Mouse (Mus musculus): ENCODE measurements around the gene Galnt10. TPM values are rescaled to one million over a fixed set of nuclear protein-coding genes. Genes with fewer than 3 reads are reported as not detected.

Galnt10 gene
- total RNA-seq, 2 experiments from 2014 or later: 4.0 to 4.2 TPM

DNA sequence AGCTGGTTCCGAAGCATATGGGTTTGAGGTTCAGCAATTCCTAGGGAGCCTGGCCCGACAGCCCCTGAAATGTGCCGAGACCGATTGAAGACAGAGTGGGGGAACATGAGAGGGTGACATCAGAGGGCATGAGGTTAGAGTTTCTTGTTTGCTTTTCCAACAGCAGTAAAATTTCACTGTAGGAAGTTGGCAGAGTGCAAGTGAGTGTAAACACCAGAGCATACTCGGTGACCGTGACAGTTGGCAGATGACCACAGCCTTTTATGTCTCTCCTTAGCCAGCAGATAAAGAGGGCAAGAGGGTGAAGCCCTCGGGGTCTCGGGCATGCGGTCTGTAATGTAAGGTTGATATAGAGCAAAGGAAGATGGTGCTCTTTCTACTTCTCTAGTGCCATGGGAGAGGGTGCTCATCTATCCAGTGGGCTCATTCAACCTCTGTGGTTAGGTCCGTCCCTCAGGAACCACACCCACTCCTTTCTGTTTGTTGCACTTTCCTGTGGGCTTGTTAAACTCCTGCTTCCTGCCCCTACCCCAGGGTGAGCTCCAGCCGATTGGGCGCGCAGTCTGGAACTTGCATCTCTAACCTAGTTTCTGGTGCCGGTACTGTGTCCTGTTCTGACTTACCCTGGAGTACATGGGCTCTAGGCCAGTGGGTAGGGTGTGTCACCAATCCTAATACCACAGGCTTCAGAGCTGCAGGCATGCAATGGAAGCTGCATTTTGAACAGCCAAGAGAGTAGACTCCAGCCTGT, 43.1 kb downstream of the Galnt10 start:
- peak; percentile 30 for DNase-seq (ENCODE audit: low spot score)

DNA sequence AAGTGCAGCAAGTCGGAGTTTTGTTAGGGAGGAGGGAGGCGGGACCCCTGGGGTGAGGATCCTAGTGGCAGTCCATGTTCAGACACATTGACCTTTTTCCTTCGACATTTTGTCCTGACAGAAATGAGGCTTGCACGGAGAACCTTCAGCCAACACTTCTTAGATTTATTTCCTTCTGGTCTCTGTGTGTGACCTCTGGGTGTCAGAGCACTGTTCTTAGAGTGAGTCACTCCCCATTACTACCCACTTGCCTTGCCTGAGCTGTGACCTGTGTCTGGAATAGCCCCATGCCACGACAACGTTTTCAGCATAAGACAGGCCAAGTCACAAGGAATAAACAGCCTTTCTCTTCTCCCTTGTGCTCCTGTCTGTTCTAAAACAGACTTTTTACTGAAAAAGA, 44.6 kb downstream of the Galnt10 start:
- DNase-seq (ENCODE audit: low spot score): no peak

DNA sequence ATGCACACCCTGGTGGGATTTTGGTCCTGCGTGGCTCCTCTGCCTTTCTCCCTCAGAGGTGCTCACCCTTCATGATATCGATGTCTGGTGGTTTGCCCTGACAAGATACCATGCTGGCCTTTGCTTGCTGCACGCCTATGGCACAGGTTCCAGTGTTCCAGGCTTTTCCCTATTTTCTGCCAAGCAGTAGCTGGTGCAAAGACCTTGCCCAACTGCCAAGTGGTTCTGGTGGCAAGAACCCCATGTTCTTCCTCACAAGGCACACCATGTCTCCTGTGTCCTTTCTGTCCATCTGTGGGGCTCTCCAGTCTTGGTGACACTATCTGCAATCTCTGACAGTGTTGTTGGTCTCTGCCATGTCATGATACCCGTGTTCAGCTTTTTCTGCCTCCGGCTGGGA, 45.6 kb downstream of the Galnt10 start:
- DNase-seq (ENCODE audit: low spot score): peak; percentile 32

DNA sequence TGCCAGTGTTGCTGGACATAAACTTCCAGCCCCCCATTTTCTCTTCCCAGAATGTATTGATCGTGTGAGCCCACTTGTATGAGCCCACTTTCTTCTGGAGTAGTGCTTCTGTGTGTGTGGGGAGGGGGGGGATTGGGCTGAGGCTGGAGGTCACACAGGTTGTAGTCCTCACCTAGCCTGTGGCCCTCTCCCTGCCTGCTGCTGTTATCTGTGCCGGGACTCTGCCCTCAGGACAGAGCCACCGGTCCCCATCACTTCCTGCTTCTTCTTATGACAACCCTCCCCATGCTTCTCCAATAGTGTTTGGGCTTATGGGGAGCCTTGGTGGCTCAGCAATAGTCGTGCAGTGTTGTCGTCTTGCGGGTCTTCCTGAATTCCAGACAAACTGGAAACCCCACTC, 46.7 kb downstream of the Galnt10 start:
- DNase-seq (ENCODE audit: low spot score): no peak

GRCm38 (mm10) chr11:57692726-57693125, 47.5 kb downstream of the Galnt10 start:
- no peak for DNase-seq (ENCODE audit: low spot score)

DNA sequence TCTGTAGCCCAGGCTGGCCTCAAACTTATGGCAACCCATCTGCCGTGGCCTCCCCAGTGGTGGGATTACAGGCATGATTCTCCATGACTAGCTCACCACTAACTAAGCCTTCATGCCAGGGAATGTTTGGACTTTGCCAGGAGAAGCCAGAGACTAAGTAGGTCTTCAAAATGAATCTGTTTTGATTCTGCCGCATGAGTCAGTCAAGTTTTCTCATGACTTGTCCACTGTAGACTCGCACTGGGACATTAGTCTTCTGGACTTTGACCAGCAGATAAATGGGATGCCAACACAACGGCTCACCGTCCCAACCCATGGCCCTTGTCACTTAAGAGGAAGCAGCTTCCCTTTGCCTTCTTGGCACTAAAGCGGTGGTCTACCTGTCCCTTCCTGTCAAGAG, 49.2 kb downstream of the Galnt10 start:
- DNase-seq (ENCODE audit: low spot score): no peak

DNA sequence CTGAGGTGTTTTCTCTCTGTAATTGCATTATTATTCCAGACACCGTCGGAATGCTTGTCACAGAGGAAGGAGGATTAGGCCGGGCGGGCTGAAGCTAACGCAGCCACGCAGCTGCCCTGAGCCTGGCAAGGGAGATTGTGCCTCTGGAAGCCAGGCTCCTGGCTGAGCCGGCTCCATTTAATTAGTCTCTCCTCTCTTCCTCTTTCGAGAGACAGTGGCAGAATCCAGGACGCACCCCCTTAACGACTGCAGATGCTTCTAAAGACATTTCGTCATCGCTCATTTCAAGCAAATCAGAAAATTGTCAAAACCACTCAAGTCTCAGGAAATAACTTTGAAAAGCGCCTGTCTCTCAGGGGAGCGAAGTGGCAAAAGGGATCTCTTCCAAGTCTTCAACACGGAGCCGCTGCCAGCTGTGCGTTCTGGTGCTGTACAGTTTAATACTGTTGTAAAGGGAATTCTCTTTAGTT, 51.0 kb downstream of the Galnt10 start:
- DNase-seq (ENCODE audit: low spot score): no peak

- peak; percentile 30 for DNase-seq (ENCODE audit: low spot score)
Measured at GRCm38 (mm10) chr11:57696807-57697251, 51.6 kb downstream of the Galnt10 start.

- DNase-seq (ENCODE audit: low spot score): no peak
Measured at GRCm38 (mm10) chr11:57700114-57700513, 54.9 kb downstream of the Galnt10 start.

- DNase-seq (ENCODE audit: low spot score): no peak
Measured at GRCm38 (mm10) chr11:57701193-57701925, 56.1 kb downstream of the Galnt10 start.

- no peak for DNase-seq (ENCODE audit: low spot score)
Measured at GRCm38 (mm10) chr11:57701956-57702355, 56.7 kb downstream of the Galnt10 start.

DNA sequence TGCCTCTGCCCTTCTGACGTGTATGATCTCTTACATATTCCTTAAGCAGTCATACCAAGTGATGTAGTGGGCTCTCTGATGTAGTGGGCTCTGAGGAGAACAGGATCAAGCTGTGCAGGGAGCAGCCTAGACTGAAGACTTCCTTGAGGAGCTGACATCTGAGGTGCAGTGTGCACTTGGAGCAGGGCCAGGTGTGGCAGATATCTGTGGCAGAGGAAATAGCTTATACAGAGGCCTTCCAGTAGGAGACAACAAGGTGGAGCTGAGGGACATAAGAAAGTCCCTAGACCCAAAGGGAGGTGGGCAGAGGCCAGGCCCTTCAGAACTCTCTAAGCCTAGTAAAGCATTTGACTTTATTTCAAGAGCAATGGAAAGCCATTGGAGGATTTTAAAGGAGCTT, 61.4 kb downstream of the Galnt10 start:
- DNase-seq (ENCODE audit: low spot score): no peak

DNA sequence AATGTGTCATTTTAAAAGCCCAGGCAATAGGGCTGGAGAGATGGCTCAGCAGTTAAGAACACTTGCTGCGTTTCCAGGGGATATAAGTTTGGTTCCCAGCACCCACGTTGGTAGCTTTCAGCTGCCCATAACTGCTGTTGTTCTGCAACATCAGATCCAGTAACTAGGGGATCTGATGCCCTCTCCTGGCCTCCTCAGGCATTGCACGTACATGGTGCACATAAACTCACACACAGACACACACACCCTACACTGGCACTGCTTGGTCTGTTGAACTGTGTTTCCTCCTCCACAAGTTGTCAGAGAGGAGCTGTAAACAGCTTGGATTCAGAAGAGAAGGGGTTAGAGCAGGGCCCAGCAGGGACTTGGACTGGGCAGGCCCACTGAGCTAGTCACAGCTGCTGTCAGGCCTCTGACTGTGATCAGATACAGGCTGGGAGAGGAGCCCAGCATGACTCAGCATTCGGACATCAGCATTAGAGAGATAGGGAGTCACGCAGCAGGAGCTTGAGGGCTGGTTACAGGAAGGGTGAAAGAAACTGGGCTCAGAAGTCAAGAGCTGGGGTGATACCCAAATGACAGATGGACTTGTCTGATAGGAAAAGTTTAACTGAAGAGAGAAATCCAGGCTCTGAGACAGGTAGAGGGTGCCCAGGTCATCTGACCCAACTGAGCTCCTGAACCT, 62.0 kb downstream of the Galnt10 start:
- no peak for DNase-seq (ENCODE audit: low spot score)

- no peak for DNase-seq (ENCODE audit: low spot score)
Measured at GRCm38 (mm10) chr11:57708174-57709154, 63.2 kb downstream of the Galnt10 start.

- no peak for DNase-seq (ENCODE audit: low spot score)
Measured at GRCm38 (mm10) chr11:57713960-57714359, 68.7 kb downstream of the Galnt10 start.

- no peak for DNase-seq (ENCODE audit: low spot score)
Measured at GRCm38 (mm10) chr11:57716721-57717120, 71.5 kb downstream of the Galnt10 start.

DNA sequence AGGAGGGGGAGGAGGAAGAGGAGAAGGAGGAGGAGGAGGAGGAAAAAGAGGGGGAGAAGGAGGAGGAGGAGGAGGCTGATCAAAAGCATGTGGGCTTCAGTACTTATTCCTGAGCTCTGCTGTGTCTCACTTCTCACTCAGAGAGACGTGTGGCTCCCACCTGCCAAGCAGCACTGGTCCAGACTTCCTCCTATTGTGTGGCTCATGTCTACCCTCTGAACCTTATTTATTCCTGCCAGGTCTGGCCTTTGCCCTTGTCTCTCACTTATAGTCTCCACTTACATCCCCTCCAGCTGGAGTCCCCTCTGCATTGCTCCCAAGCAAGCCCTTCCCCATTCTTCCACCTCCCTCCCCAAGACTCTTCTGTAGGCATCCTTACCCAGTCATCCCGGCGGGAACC, 72.2 kb downstream of the Galnt10 start:
- DNase-seq (ENCODE audit: low spot score): no peak

DNA sequence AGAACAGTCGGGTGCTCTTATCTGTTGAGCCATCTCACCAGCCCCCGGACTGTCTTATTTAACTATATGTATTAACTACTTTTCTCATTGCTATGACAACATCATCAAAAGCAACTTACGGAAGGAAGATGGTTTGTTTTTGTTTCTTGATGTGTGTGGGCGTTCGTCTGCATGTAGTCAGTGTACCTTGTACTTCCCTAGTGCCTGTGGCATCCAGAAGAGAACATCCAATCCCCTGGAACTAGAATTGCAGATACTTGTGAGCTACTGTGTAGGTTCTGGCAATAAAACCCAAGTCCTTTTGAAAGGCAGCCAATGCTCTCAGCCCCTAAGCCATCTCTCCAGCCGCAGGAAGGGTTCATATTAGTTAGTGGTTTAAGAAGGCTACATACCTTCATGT, 72.8 kb downstream of the Galnt10 start:
- no peak for DNase-seq (ENCODE audit: low spot score)

DNA sequence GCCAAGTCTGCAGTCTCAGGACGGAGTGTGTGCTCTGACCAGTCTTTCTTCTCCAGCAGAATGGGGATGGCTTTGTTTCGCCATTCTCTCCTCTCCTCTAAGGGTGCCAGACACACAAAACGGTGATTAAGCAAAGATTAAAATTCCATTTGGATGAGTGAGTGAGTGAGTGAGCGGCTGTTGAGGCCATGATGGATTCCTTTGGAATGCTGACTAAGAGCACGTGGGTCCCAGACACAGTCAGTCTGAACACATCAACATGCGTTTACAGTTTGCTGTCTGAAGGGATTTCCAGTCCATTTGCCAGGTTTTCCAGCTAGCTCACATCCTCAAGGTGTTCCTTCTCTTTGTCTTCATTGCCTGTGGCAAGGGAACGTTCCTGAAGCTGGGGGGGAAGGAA, 74.4 kb downstream of the Galnt10 start:
- DNase-seq (ENCODE audit: low spot score): no peak

- DNase-seq (ENCODE audit: low spot score): no peak
Measured at GRCm38 (mm10) chr11:57720076-57720475, 74.8 kb downstream of the Galnt10 start.

All from gastrocnemius, adult 18-20 months (tissue).